Comparison of ENCODE assay signal across 1 mouse cellular context in genomic region chr2:156007888-156008532, GRCm38 (mm10).
A peak's percentile ranks its signal among the peaks of the same experiment; 100 is the strongest.
TF ChIP-seq lines count a peak whose summit lies in the region.

6430550D23Rik (minus strand) TSS chr2:156007977.
Ergic3 (plus strand) TSS chr2:156008045.

TF ChIP-seq in CH12.LX, 34 proteins besides CTCF, POLR2A, EP300 and RAD21 (continued from another document):
- no peak for TF ChIP-seq MAFK (IDR thresholded peaks at IDR 0.05; ENCODE audit: insufficient replicate concordance, low read length)
- no peak for TF ChIP-seq ETS1 (conservative IDR thresholded peaks at IDR 0.05; ENCODE audit: low read depth, low read length)
- TF ChIP-seq POLR2AphosphoS2 (IDR thresholded peaks at IDR 0.05; ENCODE audit: low read depth, low read length), result no peak
- no peak; the same call in 1 of the 2 replicates for TF ChIP-seq CHD1 (IDR thresholded peaks at IDR 0.05; ENCODE audit: low read depth, low read length)
- no peak for TF ChIP-seq ZKSCAN1 (IDR thresholded peaks at IDR 0.05; ENCODE audit: borderline replicate concordance, low read depth, low read length)
- no peak for TF ChIP-seq USF1 (IDR thresholded peaks at IDR 0.05; ENCODE audit: low read depth, low read length)
- TF ChIP-seq JUND (conservative IDR thresholded peaks at IDR 0.05; ENCODE audit: low read depth, low read length), result no peak
- no peak for TF ChIP-seq GABPA (IDR thresholded peaks at IDR 0.05; ENCODE audit: insufficient replicate concordance, low read depth, low read length)
- no peak; the same call in 1 of the 2 replicates for TF ChIP-seq IRF4 (IDR thresholded peaks at IDR 0.05; ENCODE audit: low read depth, low read length)
- 0 out of 2 replicates have a peak, but pooled peaks have one; percentile 25 for TF ChIP-seq BHLHE40 (IDR thresholded peaks at IDR 0.05; ENCODE audit: low read depth, low read length)
- TF ChIP-seq MXI1 (IDR thresholded peaks at IDR 0.05; ENCODE audit: low read depth, low read length), result no peak
- no peak for TF ChIP-seq ZC3H11A (IDR thresholded peaks at IDR 0.05; ENCODE audit: low read depth, low read length)
- TF ChIP-seq TBP (conservative IDR thresholded peaks at IDR 0.05; ENCODE audit: low read depth, low read length), result no peak
- no peak for TF ChIP-seq JUN (IDR thresholded peaks at IDR 0.05; ENCODE audit: insufficient read depth, low read depth, low read length)
- TF ChIP-seq MAZ (IDR thresholded peaks at IDR 0.05; ENCODE audit: low read depth, low read length), result no peak
- peak; percentile 33; the same call in 1 of the 2 replicates for TF ChIP-seq MEF2A (IDR thresholded peaks at IDR 0.05; ENCODE audit: borderline replicate concordance, low read depth, low read length)
- TF ChIP-seq E2F4 (IDR thresholded peaks at IDR 0.05; ENCODE audit: insufficient replicate concordance, low read depth, low read length), result no peak
